29 mouse cellular contexts compared by ENCODE assay signal in the genomic region with DNA sequence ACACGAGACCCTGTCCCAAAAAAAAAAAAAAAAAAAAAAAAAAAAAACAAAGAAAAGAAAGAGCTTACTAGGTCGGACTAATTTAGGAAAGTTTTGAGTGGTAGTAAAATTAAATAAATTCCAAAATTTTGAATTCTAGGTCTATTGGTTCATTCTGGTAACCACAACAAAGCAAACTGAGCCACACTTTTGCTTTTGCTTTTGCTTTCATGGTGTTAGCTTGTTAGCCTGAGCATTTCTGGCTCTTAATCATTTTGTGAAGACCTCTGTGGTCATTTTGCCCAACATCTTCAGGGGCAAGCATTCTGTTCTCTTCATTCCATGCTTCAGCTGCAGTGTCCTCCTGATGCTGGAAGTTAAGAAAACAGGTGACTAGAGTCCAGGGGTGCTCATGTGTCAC.
"Had no signal": no experiment of that assay in that cellular context is flagged by ENCODE, and none has a peak within 500 bp of the region (broad histone marks: within the 10 kb centered on the region; RNA-seq: fewer than 3 reads in every experiment).

No protein-coding gene starts in this region.

- H3K9ac ChIP-seq: heart, embryonic 13.5 days; heart, embryonic 15.5 days; hindbrain, embryonic 13.5 days; hindbrain, embryonic 15.5 days; kidney, embryonic 15.5 days; limb, embryonic 12.5 days; liver, embryonic 13.5 days; liver, embryonic 15.5 days had no signal

- DNase-seq: gastrocnemius, adult 2 months; gastrocnemius, postnatal 10 days; gastrocnemius, postnatal 25 days; heart, adult 2 months; heart, postnatal 14 days; heart, postnatal 4 days; kidney, adult 11 months; kidney, adult 2 months; kidney, adult 9 months; kidney, postnatal 14 days; kidney, postnatal 36 days; layer of hippocampus, adult 9-11 months; layer of hippocampus, postnatal 36 days; liver; liver, embryonic 13.5 days had no signal

- H3K27me3 ChIP-seq: heart, embryonic 13.5 days; heart, embryonic 15.5 days; hindbrain, embryonic 13.5 days; hindbrain, embryonic 15.5 days; kidney, embryonic 15.5 days; limb, embryonic 12.5 days; liver, embryonic 13.5 days; liver, embryonic 15.5 days had no signal

- H3K9me3 ChIP-seq: heart, embryonic 13.5 days; heart, embryonic 15.5 days; hindbrain, embryonic 10.5 days; hindbrain, embryonic 13.5 days; hindbrain, embryonic 15.5 days; kidney, embryonic 15.5 days; limb, embryonic 10.5 days; limb, embryonic 12.5 days; liver, embryonic 13.5 days; liver, embryonic 15.5 days had no signal

- H3K27ac ChIP-seq: gastrocnemius, adult 2 months; heart, adult 2 months; heart, embryonic 13.5 days; heart, embryonic 15.5 days; hindbrain, embryonic 10.5 days; hindbrain, embryonic 13.5 days; hindbrain, embryonic 15.5 days; hindbrain, postnatal 0 days; kidney, embryonic 15.5 days; kidney, postnatal 0 days; limb, embryonic 10.5 days; limb, embryonic 12.5 days; liver, embryonic 13.5 days; liver, embryonic 15.5 days had no signal

- H3K4me3 ChIP-seq: gastrocnemius, adult 2 months; heart, adult 2 months; heart, embryonic 13.5 days; heart, embryonic 15.5 days; hindbrain, embryonic 10.5 days; hindbrain, embryonic 13.5 days; hindbrain, embryonic 15.5 days; kidney, embryonic 15.5 days; limb, embryonic 10.5 days; limb, embryonic 12.5 days; liver, embryonic 13.5 days; liver, embryonic 15.5 days had no signal

- H3K4me2 ChIP-seq: heart, embryonic 11.5 days; heart, embryonic 13.5 days; heart, embryonic 15.5 days; hindbrain, embryonic 13.5 days; hindbrain, embryonic 15.5 days; kidney, embryonic 15.5 days; limb, embryonic 12.5 days; liver, embryonic 11.5 days; liver, embryonic 13.5 days; liver, embryonic 15.5 days had no signal

- ATAC-seq: hindbrain, postnatal 0 days; intestine, embryonic 16.5 days had no signal

- H3K4me1 ChIP-seq: hindbrain, embryonic 10.5 days; hindbrain, embryonic 15.5 days; kidney, embryonic 15.5 days; limb, embryonic 10.5 days; limb, embryonic 12.5 days; liver, embryonic 13.5 days; liver, embryonic 15.5 days had no signal
